Mouse (Mus musculus) kidney, postnatal 36 days (tissue): ENCODE data around the gene Slc22a8.
A peak's percentile ranks its signal among the peaks of the same experiment; 100 is the strongest.

Experiments
- DNase-seq, 2 experiments: peaks; one replicate each; pipeline ENCODE4 v3.0.0; 2021 to 2022; ENCODE audit warnings: mixed read lengths in 2 of 2

The Slc22a8 gene

GRCm38 (mm10) chr19:8590954-8591353 lies at the start of gene Slc22a8:
Slc22a8 (plus strand) TSS chr19:8591254.
- no peak for DNase-seq

GRCm38 (mm10) chr19:8558897-8559296 lies 32.2 kb upstream of the Slc22a8 start:
- no peak for DNase-seq

DNA sequence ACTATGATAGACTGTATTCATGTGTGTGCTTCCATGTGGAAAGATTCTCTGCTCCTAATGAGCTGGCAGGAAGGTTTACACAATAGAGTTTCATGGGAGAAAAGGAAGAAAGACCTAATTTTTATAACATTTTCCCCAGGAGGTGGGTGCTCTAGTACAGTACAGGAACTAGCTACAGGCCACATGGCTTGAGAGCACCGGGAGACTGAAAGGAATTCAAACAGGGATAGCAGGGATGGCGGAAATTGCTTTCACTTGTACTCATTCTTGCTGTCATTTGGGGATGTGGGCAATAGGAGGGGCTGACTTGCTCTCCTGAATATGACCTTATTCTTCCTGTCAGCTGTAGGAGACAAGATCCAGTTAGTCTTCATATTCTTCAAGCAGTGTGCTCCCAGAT lies 27.0 kb upstream of the Slc22a8 start:
- DNase-seq = no peak

- no peak for DNase-seq
Observed at GRCm38 (mm10) chr19:8564469-8564868, 26.6 kb upstream of the Slc22a8 start.

DNA sequence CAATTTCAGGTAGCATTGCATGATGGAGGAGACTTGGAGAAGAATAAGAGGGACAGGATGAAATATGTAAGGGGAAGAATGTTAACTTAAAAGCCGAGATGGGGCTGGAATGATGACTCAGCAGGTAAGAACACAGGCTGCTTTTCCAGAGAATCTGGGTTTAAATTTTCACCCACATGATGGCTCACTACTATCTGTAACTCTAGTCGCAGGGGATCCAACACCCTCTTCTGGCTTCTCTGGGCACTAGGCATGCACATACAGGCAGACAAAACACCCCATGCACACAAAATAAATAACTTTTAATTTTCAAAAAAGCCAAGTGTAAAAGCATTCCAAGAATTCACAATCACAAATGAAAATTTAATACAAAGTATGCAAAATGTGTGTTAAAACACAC lies 25.8 kb upstream of the Slc22a8 start:
- no peak for DNase-seq

DNA sequence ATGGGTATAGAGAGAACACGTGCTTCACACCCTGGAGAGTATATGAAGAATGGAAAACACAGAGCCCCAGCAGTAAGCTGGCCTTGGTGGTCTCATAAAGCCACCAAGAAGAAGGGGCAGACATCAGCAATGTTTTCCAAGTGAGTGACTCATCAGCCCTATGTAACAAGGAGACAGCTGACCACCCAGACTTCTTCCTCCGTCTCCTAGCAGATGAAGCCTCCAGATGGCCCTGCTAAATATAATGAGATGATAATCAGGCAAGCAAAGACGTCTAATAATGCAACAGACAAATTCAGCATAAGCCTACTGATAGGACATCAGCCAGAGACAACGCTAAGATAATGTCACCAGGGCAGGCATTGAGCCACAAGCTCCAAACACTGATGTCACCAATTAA lies 25.1 kb upstream of the Slc22a8 start:
- DNase-seq = no peak

- DNase-seq = peak; percentile 66 to 76
Observed at GRCm38 (mm10) chr19:8567104-8567880, 23.8 kb upstream of the Slc22a8 start.

DNA sequence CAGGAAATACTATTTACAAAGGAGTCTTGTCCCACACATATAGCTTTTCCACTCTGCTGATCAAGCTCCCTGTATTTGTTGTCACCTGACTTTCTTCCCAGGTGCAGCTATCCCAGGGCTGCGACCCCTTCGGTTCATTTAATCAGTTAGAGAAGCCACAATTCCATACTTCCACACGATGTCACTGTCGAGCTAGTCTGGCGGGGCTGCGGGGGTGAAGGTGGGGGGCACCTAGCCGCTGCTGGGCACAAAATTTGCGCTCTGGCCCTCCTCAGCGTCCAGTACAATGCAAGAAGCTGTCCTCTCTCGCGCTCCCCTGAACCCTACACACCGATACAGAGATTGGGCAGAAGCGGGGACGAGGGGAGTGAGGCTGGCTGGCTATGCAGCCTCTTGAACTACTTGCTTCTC lies 21.6 kb upstream of the Slc22a8 start:
- peak; percentile 36 to 66 for DNase-seq

- peak; percentile 70 to 77 for DNase-seq
Observed at GRCm38 (mm10) chr19:8570341-8571040, 20.6 kb upstream of the Slc22a8 start.

DNA sequence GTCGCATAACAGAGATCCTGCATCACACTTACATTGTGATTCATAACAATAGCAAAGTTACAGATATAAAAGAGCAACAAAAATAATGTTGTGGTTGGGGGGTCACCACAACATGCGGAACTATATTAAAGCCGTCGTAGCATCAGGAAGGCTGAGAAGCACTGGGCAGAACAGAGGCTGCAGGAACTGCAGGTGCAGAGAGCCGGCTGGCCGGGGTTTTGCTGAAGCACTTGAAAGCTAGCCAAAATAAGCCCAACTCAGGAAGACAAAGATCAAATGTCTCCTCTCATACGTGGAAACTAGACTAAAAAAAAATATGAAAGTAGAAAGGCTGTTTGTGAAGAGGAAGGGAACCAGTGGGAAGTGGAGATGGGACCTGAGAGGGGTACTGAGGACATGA lies 19.3 kb upstream of the Slc22a8 start:
- DNase-seq = peak; percentile 68 to 71

DNA sequence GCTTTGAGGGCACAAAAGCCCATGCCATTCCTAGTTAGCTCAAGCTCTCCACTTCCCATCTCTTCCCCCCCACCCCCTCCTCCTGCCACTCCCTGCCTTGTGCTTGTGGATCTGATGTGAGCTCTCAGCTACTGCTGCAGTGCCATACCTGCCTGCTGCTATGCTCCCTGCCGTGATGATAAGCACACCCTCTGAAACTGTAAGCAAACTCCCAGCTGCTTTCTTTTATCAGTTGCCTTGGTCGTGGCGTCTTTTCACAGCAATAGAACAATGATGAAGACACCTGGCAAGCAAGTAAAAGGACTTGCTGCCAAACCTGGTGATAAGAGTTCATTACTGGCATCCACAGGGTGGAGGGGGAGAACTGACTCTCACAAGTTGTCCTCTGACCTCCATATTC lies 18.6 kb upstream of the Slc22a8 start:
- no peak for DNase-seq

- DNase-seq = no peak
Observed at GRCm38 (mm10) chr19:8577432-8577831, 13.6 kb upstream of the Slc22a8 start.

DNA sequence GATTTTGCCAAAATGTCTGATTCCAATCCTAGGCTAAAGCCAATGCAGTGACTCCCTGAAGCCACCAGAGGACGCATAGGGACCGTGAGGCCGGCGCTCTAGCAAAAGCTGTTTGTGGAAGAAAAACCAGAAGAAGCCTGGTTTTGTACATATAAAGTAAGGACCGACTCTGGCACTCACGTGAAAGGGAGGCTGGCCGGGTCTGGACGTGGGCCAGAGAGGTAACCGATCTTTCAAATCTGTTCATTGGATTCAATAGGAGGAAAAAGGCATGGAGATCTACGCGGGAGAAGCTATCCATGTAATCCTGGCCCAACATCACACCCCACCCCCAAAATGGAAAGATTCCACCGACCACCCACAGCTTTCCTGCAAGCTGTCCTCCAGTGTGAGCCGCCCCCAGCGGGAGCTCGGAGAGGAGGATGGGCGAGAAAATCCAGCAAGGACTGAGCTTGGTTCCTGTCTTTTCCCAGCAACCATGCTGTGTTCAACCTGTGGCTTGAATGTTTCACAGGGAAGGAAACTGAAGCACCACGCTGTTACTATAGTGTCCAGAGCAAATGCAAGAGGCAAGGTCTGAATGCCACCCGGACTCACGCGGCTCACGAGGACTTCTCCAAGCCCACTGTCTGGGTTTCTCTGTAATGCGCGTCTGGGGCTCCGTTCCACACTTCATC lies 12.6 kb upstream of the Slc22a8 start:
- DNase-seq = peak; percentile 68 to 74

DNA sequence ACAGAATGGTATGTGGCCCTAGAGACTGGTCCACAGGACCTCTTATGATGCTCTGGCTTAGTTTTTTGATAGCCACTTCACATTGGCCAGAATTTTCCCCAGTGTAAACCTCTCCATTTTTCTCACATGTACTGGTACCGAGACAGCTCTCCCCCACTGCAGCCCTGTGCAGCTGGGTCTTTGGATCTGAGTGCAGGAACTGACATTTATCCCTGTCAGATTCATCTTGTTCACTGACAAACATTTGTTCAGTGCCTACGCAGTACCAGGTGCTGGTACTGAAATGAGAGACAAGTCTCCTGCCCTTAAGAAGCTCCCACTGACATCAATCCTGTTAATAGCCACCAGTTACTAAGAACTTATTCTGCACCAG lies 12.1 kb upstream of the Slc22a8 start:
- no peak for DNase-seq

DNA sequence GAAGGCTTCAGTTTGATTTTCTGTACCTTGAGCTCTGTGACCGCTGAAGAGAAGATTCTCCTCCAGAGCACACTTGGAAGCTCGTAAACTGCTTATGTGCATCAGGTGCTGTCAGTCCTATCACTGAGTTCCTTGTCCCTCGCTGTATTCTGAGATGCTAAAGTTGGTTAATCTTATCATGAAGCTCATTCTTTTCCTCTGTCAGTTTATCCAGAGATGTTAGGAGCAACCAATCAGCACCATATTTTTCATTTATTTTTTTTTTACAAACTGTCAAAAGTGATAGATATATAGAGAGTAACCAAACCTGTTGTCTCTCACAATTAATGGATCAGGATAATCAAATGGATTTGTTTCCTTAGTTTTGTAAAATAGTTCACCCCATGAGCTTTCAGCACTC lies 5.8 kb upstream of the Slc22a8 start:
- no peak for DNase-seq

- DNase-seq = no peak
Observed at GRCm38 (mm10) chr19:8585899-8586298, 5.2 kb upstream of the Slc22a8 start.

- DNase-seq = no peak
Observed at GRCm38 (mm10) chr19:8586350-8586749, 4.7 kb upstream of the Slc22a8 start.

DNA sequence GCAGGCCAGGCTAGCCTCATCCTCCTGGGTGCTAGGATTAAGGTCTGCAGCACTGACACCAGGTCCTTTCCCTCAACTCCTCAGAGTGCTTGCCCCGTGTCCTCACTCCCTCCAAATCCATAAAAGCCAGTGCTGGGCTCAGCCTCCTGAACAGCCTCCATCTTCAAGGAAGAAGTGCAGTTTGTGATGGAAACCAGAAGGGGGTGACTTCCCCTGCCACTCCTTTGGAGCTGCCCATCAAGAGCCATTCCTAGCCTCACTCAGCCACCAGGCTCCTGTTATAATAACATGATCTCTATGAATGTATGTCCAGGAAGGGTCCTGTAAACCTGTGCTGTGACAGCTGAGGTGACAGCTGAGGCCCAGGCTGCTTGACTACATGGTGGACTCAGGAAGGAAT lies 3.7 kb upstream of the Slc22a8 start:
- no peak for DNase-seq

- DNase-seq = no peak
Observed at GRCm38 (mm10) chr19:8592155-8592554, 1.1 kb downstream of the Slc22a8 start.

GRCm38 (mm10) chr19:8592873-8593408 lies 1.9 kb downstream of the Slc22a8 start:
- peak; percentile 61 to 78 for DNase-seq

- DNase-seq = peak; percentile 51
Observed at GRCm38 (mm10) chr19:8593833-8594232, 2.8 kb downstream of the Slc22a8 start.

DNA sequence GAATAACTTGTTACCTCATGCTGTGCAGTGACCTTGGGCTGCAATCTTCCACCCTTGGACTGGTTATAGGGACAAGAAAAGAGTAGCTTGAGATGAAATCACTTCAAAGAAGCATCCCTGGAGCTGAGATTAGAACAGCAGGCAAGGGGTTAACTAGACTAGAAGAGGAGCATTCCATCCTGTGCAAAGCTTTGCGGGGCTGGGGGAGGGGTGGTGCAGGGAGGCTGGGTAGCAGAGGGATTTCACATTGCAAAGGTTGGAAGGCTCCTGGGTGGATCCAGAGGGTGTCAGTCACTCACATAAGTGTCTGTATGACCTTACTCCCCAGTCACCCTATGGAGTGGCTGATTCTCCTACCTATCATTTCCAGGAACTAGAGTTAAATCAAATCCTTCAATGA lies 3.5 kb downstream of the Slc22a8 start:
- peak in 1 of 2 experiments; percentile 43 for DNase-seq

GRCm38 (mm10) chr19:8597269-8597668 lies 6.2 kb downstream of the Slc22a8 start:
- peak in 1 of 2 experiments; percentile 14 for DNase-seq
